Mouse (Mus musculus) heart, embryonic 11.5 days (tissue): ENCODE data around the gene Epn3. TPM values are rescaled to one million over a fixed set of nuclear protein-coding genes. Genes with fewer than 3 reads are reported as not detected.

ENCODE experiments used
- ATAC-seq: fragments of 200-750 bp; cut with Nextera tagmentation; replicated peaks from 2 replicates; pipeline ENCODE4 v1.8.0; 2017; ENCODE audit warnings: moderate library complexity; ENCODE audit not compliant: insufficient number of reproducible peaks, low FRiP score, low TSS enrichment
- H3K27ac ChIP-seq: fragments of 300-500 bp; sonication (generic); 2 replicates; pipeline ENCODE4 v1.5.1; 2014; ENCODE audit warnings: mild to moderate bottlenecking, low read depth, low read length
- H3K27me3 ChIP-seq: fragments of 300-500 bp; sonication (generic); 2 replicates; pipeline ENCODE4 v1.6.1; 2014; ENCODE audit warnings: mild to moderate bottlenecking, low read length, mixed read lengths; ENCODE audit not compliant: control insufficient read depth, insufficient read depth
- H3K36me3 ChIP-seq: fragments of 300-500 bp; sonication (generic); 2 replicates; pipeline ENCODE4 v1.6.1; 2014; ENCODE audit warnings: mild to moderate bottlenecking, low read length, moderate library complexity, mixed read lengths; ENCODE audit not compliant: control insufficient read depth, insufficient read depth
- H3K4me1 ChIP-seq: fragments of 300-500 bp; sonication (generic); 2 replicates; pipeline ENCODE4 v1.6.1; 2014; ENCODE audit warnings: low read length; ENCODE audit not compliant: control insufficient read depth, insufficient read depth
- H3K4me2 ChIP-seq: fragments of 300-500 bp; sonication (generic); 2 replicates; pipeline ENCODE4 v1.6.1; 2014; ENCODE audit warnings: mild to moderate bottlenecking, moderate library complexity
- H3K4me3 ChIP-seq: fragments of 300-500 bp; sonication (generic); 2 replicates; pipeline ENCODE4 v1.5.1; 2014; ENCODE audit warnings: low read depth, low read length
- H3K9ac ChIP-seq: fragments of 300-500 bp; sonication (generic); 2 replicates; pipeline ENCODE4 v1.6.1; 2014; ENCODE audit warnings: mild to moderate bottlenecking, low read depth, low read length, moderate library complexity
- H3K9me3 ChIP-seq: fragments of 300-500 bp; sonication (generic); replicated peaks from 2 replicates; pipeline ENCODE4 v1.6.1; 2016; ENCODE audit warnings: low read length; ENCODE audit not compliant: control insufficient read depth
- WGBS: fragments of 180-500 bp; shearing (Covaris S2); extraction: QIAGEN DNeasy Blood & Tissue Kit; methylation state at CpG from one replicate; pipeline ENCODE4 v1.1.7; 2014; ENCODE audit not compliant: insufficient replicate concordance; 5-methylcytosine and 5-hydroxymethylcytosine counted together
- polyA plus RNA-seq: library from polyadenylated mRNA; unstranded; fragments of >200 nt; fragmentation: Nextera tagmentation; extraction: Ambion mirVana; gene quantifications from 2 replicates; pipeline ENCODE4 v1.2.1, GENCODE M21; 2014

Gene Epn3
- polyA plus RNA-seq, 1 experiment from 2014 or later, result 8.2 TPM

DNA sequence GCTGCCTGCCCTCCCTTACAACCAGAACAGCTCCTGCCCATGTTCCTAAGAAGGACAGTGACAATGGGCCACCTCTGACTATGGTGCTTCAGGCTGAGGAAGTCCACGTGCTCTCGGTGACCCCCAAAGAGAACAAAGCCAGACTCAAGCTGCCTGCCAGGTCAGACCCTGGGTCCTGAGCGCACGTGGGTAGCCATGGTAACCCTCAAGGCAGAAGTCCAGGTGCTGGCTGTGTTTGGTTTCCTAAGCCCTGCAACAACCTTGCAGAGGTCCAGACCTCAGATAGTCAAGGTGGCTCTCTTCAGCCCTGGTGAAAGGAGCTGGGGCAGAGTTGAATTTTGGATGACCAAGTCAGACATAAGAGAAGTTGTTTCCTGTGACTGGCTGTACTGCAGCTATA lies 10.0 kb downstream of the Epn3 start:
- 51% methylated on average over 4 of the region's 4 CpGs for WGBS
- Histone ChIP-seq H3K4me2 (no peak overlapping the region), H3K36me3 (no peaks in the 10 kb centered on the region), H3K9ac (no peak overlapping the region), H3K27ac (no peak overlapping the region), H3K27me3 (peaks cover 49% of the 10 kb centered on the region), H3K9me3 (no peaks in the 10 kb centered on the region), H3K4me1 (peaks cover 8% of the 10 kb centered on the region), H3K4me3 (no peak overlapping the region)
- no peak for ATAC-seq

DNA sequence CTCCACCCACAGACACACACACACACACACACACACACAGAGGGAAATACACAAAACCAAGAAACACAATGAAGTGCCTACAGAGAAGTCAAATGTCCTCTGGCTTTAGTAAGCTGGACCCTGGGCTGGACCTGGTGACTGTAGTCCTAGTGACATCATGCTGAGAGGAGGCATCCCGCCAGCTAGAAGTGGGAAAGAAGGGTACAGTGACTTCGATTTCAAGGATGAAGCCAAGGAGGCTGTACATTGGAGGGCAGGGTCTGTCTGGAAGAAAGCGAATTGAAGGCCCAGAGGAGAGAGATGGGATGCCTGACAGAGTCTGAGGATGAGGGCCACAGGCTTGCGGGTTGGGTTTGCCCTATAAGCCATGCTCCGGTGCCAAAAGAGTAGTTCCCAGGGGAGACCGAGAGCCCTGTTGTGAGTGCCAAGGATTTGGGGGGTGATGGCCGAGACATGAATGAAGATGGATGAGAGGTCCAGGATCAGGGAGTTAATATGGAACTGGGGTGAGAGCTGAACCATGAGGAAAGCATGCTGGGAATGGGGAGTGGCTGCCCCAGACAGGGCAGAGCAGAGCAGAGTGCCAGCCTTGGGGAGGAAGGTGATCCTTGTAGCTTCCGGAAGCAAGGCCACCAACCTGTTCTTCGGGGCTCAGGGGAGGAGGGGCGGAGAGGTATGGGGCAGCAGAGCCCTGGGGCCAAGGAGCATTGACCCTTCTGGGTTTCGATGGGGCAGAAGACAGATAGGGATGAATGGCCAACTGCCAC lies 10.8 kb downstream of the Epn3 start:
- WGBS, result 80% methylated on average over 11 of the region's 11 CpGs
- Histone ChIP-seq H3K4me1 (peaks cover 8% of the 10 kb centered on the region), H3K9ac (no peak overlapping the region), H3K27me3 (peaks cover 49% of the 10 kb centered on the region), H3K4me2 (no peak overlapping the region), H3K36me3 (no peaks in the 10 kb centered on the region), H3K4me3 (no peak overlapping the region), H3K9me3 (no peaks in the 10 kb centered on the region), H3K27ac (no peak overlapping the region)
- no peak for ATAC-seq

GRCm38 (mm10) chr11:94486001-94486400 lies 13.8 kb downstream of the Epn3 start, which contains the start of gene Spata20:
TSS of gene Spata20 (minus strand) at chr11:94486179.
- no peaks in the 10 kb centered on the region for H3K36me3 ChIP-seq
- no peak for ATAC-seq
- peak within 1 kb of the TSS; percentile 13; the same call in 1 of the 2 replicates for H3K4me3 ChIP-seq
- no peak within 1 kb of the TSS for H3K9ac ChIP-seq
- 2% methylated on average over 24 of the region's 24 CpGs for WGBS
- H3K27me3 ChIP-seq, result peaks cover 34% of the 10 kb centered on the region
- peak within 1 kb of the TSS; percentile 49 for H3K4me2 ChIP-seq
- H3K9me3 ChIP-seq, result no peaks in the 10 kb centered on the region
- H3K27ac ChIP-seq, result no peak within 1 kb of the TSS
- H3K4me1 ChIP-seq, result peaks cover 2% of the 10 kb centered on the region; the same call in 1 of the 2 replicates

DNA sequence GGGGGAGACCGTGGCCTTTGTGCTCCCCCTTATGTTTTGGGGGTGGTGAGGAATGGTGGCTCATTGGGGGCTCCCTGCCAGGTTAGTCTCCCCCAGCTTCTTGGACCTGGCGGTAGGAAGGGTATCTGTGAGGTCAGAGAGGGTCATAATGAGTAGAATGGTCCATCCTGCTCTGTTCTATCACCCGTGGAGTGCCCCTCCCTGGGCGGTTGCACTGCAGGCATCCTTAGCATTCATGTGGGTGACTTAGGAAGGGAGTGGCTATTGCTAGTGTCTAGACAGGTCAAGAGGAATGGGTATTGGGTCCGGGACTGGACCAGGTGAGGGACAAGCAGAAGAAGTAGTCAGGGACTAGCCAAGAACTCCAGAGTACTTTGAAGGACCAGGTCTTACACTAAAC lies 14.6 kb downstream of the Epn3 start:
- H3K27me3 ChIP-seq, result peaks cover 31% of the 10 kb centered on the region
- 69% methylated on average over 5 of the region's 5 CpGs for WGBS
- no peak overlapping the region for H3K4me2 ChIP-seq
- ATAC-seq, result no peak
- no peaks in the 10 kb centered on the region for H3K9me3 ChIP-seq
- no peaks in the 10 kb centered on the region for H3K36me3 ChIP-seq
- no peaks in the 10 kb centered on the region for H3K4me1 ChIP-seq
- H3K9ac ChIP-seq, result no peak overlapping the region
- no peak overlapping the region for H3K27ac ChIP-seq
- no peak overlapping the region for H3K4me3 ChIP-seq

- no peaks in the 10 kb centered on the region for H3K9me3 ChIP-seq
- no peak overlapping the region for H3K27ac ChIP-seq
- H3K9ac ChIP-seq, result no peak overlapping the region
- no peaks in the 10 kb centered on the region for H3K36me3 ChIP-seq
- no peaks in the 10 kb centered on the region for H3K4me1 ChIP-seq
- H3K4me2 ChIP-seq, result no peak overlapping the region
- peaks cover 31% of the 10 kb centered on the region for H3K27me3 ChIP-seq
- WGBS, result 84% methylated on average over 9 of the region's 9 CpGs
- H3K4me3 ChIP-seq, result no peak overlapping the region
- no peak for ATAC-seq
These were observed 15.1 kb downstream of the Epn3 start for GRCm38 (mm10) chr11:94484636-94485035.

DNA sequence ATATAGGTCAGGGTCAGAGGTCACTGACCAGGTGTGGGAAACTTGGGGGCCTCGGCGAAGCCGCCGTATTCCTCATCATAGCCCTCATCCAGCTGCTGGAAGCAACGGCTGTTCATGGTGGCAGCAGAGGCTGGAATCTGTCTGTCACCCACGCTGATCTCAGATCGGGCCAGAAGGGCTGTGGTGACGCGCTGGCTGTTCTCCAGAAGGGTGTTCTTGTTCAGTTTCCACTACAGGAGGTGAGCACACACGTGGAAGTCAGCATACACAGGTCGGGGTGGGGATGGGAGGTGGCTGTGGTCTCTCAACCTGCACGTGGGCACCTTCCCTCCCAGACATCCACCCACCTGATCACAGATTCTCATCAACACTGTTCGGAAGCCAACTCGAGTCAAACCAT lies 15.9 kb downstream of the Epn3 start:
- 76% methylated on average over 14 of the region's 14 CpGs for WGBS
- ATAC-seq, result no peak
- Histone ChIP-seq H3K4me3 (no peak overlapping the region), H3K4me2 (no peak overlapping the region), H3K36me3 (no peaks in the 10 kb centered on the region), H3K27me3 (peaks cover 34% of the 10 kb centered on the region), H3K9ac (no peak overlapping the region), H3K9me3 (no peaks in the 10 kb centered on the region), H3K27ac (no peak overlapping the region), H3K4me1 (no peaks in the 10 kb centered on the region)

DNA sequence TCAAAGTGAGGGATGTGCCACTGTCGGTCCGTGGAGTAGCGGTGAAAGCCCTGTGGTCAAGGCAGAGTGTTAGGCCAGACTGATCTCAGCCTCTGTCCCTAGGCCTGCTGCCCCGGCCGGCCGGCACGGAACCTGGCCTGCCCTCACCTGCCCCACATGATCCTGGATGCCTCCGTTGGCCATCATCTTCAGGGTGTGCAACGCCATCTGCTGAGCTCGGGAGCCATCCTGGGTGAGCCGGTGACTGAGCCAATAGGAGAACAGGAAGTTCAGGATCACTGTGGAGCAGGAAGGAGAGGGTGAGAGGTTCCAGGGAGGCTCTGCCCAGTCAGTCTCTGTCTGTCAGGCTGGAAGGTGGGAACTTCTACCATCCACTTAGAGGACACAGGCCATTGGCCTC lies 16.3 kb downstream of the Epn3 start:
- Histone ChIP-seq H3K9ac (no peak overlapping the region), H3K4me1 (no peaks in the 10 kb centered on the region), H3K27me3 (peaks cover 39% of the 10 kb centered on the region), H3K36me3 (no peaks in the 10 kb centered on the region), H3K4me2 (no peak overlapping the region), H3K9me3 (no peaks in the 10 kb centered on the region), H3K4me3 (no peak overlapping the region), H3K27ac (no peak overlapping the region)
- ATAC-seq, result no peak
- WGBS, result 76% methylated on average over 11 of the region's 11 CpGs

DNA sequence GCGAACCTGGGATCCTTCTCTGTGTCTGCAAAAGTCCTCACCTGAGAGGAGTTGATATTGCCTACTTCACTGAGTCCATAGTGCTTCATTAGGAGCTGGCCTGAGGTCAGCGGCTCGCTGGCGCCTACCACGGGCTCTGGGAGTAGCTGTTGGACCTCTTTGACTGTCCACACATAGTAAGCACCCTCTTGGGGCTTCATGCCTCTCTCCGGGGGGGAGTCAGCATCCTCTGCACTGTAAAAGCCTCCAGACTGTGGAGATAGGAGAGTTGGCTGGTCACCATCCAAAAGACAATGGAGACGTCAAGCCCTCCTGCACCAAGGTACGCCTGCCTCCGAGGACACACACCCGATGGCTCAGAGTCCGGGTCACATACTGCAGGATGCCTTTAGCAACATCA lies 17.0 kb downstream of the Epn3 start:
- Histone ChIP-seq H3K4me2 (no peak overlapping the region), H3K4me3 (no peak overlapping the region), H3K4me1 (no peaks in the 10 kb centered on the region), H3K36me3 (no peaks in the 10 kb centered on the region), H3K9me3 (no peaks in the 10 kb centered on the region), H3K27ac (no peak overlapping the region), H3K27me3 (peaks cover 42% of the 10 kb centered on the region), H3K9ac (no peak overlapping the region)
- 86% methylated on average over 11 of the region's 11 CpGs for WGBS
- no peak for ATAC-seq

GRCm38 (mm10) chr11:94481963-94482362 lies 17.8 kb downstream of the Epn3 start:
- Histone ChIP-seq H3K27me3 (peaks cover 48% of the 10 kb centered on the region), H3K4me3 (no peak overlapping the region), H3K4me2 (no peak overlapping the region), H3K36me3 (no peaks in the 10 kb centered on the region), H3K9me3 (no peaks in the 10 kb centered on the region), H3K27ac (no peak overlapping the region), H3K4me1 (no peaks in the 10 kb centered on the region), H3K9ac (no peak overlapping the region)
- 91% methylated on average over 7 of the region's 7 CpGs for WGBS
- ATAC-seq, result no peak
